17 mouse cellular contexts compared by ENCODE assay signal in genomic region chr8:46828734-46829413, GRCm38 (mm10).
DNase-seq lines count a peak whose midpoint lies in the region; ATAC-seq lines count a peak whose summit lies in the region.
"Had no signal": no experiment of that assay in that cellular context is flagged by ENCODE, and none has a peak within 500 bp of the region (broad histone marks: within the 10 kb centered on the region; RNA-seq: fewer than 3 reads in every experiment).

No protein-coding gene starts in this region.

- H3K4me2 ChIP-seq in lung, embryonic 16.5 days (ENCODE audit: low read depth, low read length), result no peak overlapping the region
- peak overlapping the region; percentile 26; the same call in 1 of the 2 replicates for H3K4me2 ChIP-seq in intestine, embryonic 16.5 days (ENCODE audit: low read depth, low read length)
- H3K4me2 ChIP-seq: embryonic facial prominence, embryonic 13.5 days; forebrain, embryonic 15.5 days; heart, embryonic 13.5 days; liver, embryonic 13.5 days; midbrain, embryonic 15.5 days; neural tube, embryonic 12.5 days had no signal

- peak; percentile 17 for DNase-seq in cerebellum, adult 9-11 months
- DNase-seq in cerebellum, postnatal 4 days (ENCODE audit: low spot score in 2 of 2), result no peak
- DNase-seq in lung, postnatal 10 days, result no peak
- peak; percentile 23 for DNase-seq in telencephalon, adult 2 months (ENCODE audit: low read depth, low spot score)
- DNase-seq in layer of hippocampus, adult 8-10 months (ENCODE audit: low spot score in 2 of 2), result no peak
- DNase-seq in left cerebral cortex, postnatal 14 days (ENCODE audit: low spot score in 2 of 2), result no peak
- DNase-seq: gastrocnemius, postnatal 25 days; kidney, adult 11 months; liver, embryonic 13.5 days had no signal

- no peak overlapping the region for H3K4me3 ChIP-seq in lung, embryonic 16.5 days (ENCODE audit: low read length)
- no peak overlapping the region for H3K4me3 ChIP-seq in intestine, embryonic 16.5 days (ENCODE audit: low read length)
- H3K4me3 ChIP-seq: embryonic facial prominence, embryonic 13.5 days; forebrain, embryonic 15.5 days; heart, embryonic 13.5 days; liver, embryonic 13.5 days; midbrain, embryonic 15.5 days; neural tube, embryonic 12.5 days had no signal

- H3K27me3 ChIP-seq in lung, embryonic 16.5 days (ENCODE audit: control insufficient read depth, insufficient read depth, low read depth, low read length), result no peaks in the 10 kb centered on the region
- H3K27me3 ChIP-seq in intestine, embryonic 16.5 days (replicated peaks; ENCODE audit: control insufficient read depth, insufficient read depth, low read length), result no peaks in the 10 kb centered on the region
- H3K27me3 ChIP-seq: embryonic facial prominence, embryonic 13.5 days; forebrain, embryonic 15.5 days; heart, embryonic 13.5 days; liver, embryonic 13.5 days; midbrain, embryonic 15.5 days; neural tube, embryonic 12.5 days had no signal

- no peak for ATAC-seq in lung, embryonic 16.5 days (ENCODE audit: low read depth)
- ATAC-seq in intestine, embryonic 16.5 days, result no peak; the same call in 1 of the 2 replicates
- ATAC-seq: forebrain, embryonic 15.5 days; midbrain, embryonic 15.5 days had no signal

- peaks cover 12% of the 10 kb centered on the region; the same call in 1 of the 2 replicates for H3K4me1 ChIP-seq in lung, embryonic 16.5 days (replicated peaks; ENCODE audit: control insufficient read depth, insufficient read depth, low read length)
- peaks cover 15% of the 10 kb centered on the region; the same call in 1 of the 2 replicates for H3K4me1 ChIP-seq in intestine, embryonic 16.5 days (ENCODE audit: control insufficient read depth, insufficient read depth, low read length)
- H3K4me1 ChIP-seq: midbrain, embryonic 15.5 days; neural tube, embryonic 12.5 days had no signal

- H3K36me3 ChIP-seq in lung, embryonic 16.5 days (ENCODE audit: control insufficient read depth, insufficient read depth, low read length), result peaks cover under 1% of the 10 kb centered on the region; the same call in 1 of the 2 replicates
- peaks cover 3% of the 10 kb centered on the region; the same call in 1 of the 2 replicates for H3K36me3 ChIP-seq in intestine, embryonic 16.5 days (ENCODE audit: control insufficient read depth, insufficient read depth, low read length)
- H3K36me3 ChIP-seq: forebrain, embryonic 15.5 days; midbrain, embryonic 15.5 days; neural tube, embryonic 12.5 days had no signal

- 85% methylated on average over 7 of the region's 7 CpGs for WGBS in lung, embryonic 16.5 days
- 79% methylated on average over 7 of the region's 7 CpGs for WGBS in intestine, embryonic 16.5 days

- no peaks in the 10 kb centered on the region for H3K9me3 ChIP-seq in lung, embryonic 16.5 days (ENCODE audit: control insufficient read depth, low read length)
- no peaks in the 10 kb centered on the region for H3K9me3 ChIP-seq in intestine, embryonic 16.5 days (ENCODE audit: control insufficient read depth, low read length)
- H3K9me3 ChIP-seq: embryonic facial prominence, embryonic 13.5 days; forebrain, embryonic 15.5 days; heart, embryonic 13.5 days; liver, embryonic 13.5 days; midbrain, embryonic 15.5 days; neural tube, embryonic 12.5 days had no signal

- H3K9ac ChIP-seq in lung, embryonic 16.5 days (ENCODE audit: low read length), result no peak overlapping the region
- peak overlapping the region; percentile 38; the same call in 1 of the 2 replicates for H3K9ac ChIP-seq in intestine, embryonic 16.5 days (ENCODE audit: low read depth, low read length)
- H3K9ac ChIP-seq: embryonic facial prominence, embryonic 13.5 days; forebrain, embryonic 15.5 days; heart, embryonic 13.5 days; liver, embryonic 13.5 days; midbrain, embryonic 15.5 days; neural tube, embryonic 12.5 days had no signal

- peak overlapping the region; percentile 8; the same call in 1 of the 2 replicates for H3K27ac ChIP-seq in lung, embryonic 16.5 days (ENCODE audit: low read length)
- peak overlapping the region; percentile 91 for H3K27ac ChIP-seq in intestine, embryonic 16.5 days (ENCODE audit: low read length)
- H3K27ac ChIP-seq: embryonic facial prominence, embryonic 13.5 days; forebrain, embryonic 15.5 days; heart, embryonic 13.5 days; liver, embryonic 13.5 days; macrophage; midbrain, embryonic 15.5 days; neural tube, embryonic 12.5 days had no signal

- intact Hi-C loops in left cerebral cortex, postnatal 14 days (cut with DNase I), result no loop called here

Comparison
In these comparisons a context has a peak if more than half of its experiments do, and no peak if none do; other contexts are left out.
1. DNase-seq: peak in cerebellum, adult 9-11 months (single experiment) and telencephalon, adult 2 months (single experiment); none in cerebellum, postnatal 4 days (0 of 2), lung, postnatal 10 days (single experiment), layer of hippocampus, adult 8-10 months (0 of 2) and left cerebral cortex, postnatal 14 days (0 of 2).